Mouse (Mus musculus): ENCODE measurements around the gene Acot6. TPM values are rescaled to one million over a fixed set of nuclear protein-coding genes. Genes with fewer than 3 reads are reported as not detected.
"Not testable (repeated sequence)": the region's sequence is repeated elsewhere in the genome, so short reads cannot be mapped to it uniquely, and the experiment has no call there.

Gene Acot6
- total RNA-seq (2021): 1 to 10 TPM; 2.4 to 3.0 TPM
- long read RNA-seq, experiment 1: 0 reads
- long read RNA-seq, experiment 2, partial matches to known transcripts: 0 of 1 reads
- long read RNA-seq, experiment 2, other reads (novel, unspliced or antisense): 1 of 1 reads

- DNase-seq: peak; percentile 39 to 70
These were observed at the start of gene Acot6 for GRCm38 (mm10) chr12:84100604-84101492. Acot6 (plus strand) TSS chr12:84100654.

- DNase-seq: not testable (repeated sequence)
These were observed 49.7 kb upstream of the Acot6 start for GRCm38 (mm10) chr12:84050744-84051143.

- DNase-seq: no peak
These were observed 48.4 kb upstream of the Acot6 start, which contains the start of gene Acot3 for GRCm38 (mm10) chr12:84051937-84052474. Acot3 (plus strand) TSS chr12:84052144.

- DNase-seq: no peak
These were observed 47.8 kb upstream of the Acot6 start for GRCm38 (mm10) chr12:84052609-84053008.

GRCm38 (mm10) chr12:84053173-84053572 lies 47.3 kb upstream of the Acot6 start:
- DNase-seq: no peak

GRCm38 (mm10) chr12:84053679-84054391 lies 46.6 kb upstream of the Acot6 start:
- peak; percentile 6 to 28 for DNase-seq

- peak; percentile 14 to 58 for DNase-seq
These were observed 39.5 kb upstream of the Acot6 start for GRCm38 (mm10) chr12:84060946-84061345.

- no peak for DNase-seq
These were observed 38.1 kb upstream of the Acot6 start for GRCm38 (mm10) chr12:84062336-84062735.

- DNase-seq: peak in 1 of 2 experiments; percentile 23
These were observed 37.2 kb upstream of the Acot6 start for GRCm38 (mm10) chr12:84063228-84063627.

- DNase-seq: no peak
These were observed 36.6 kb upstream of the Acot6 start for GRCm38 (mm10) chr12:84063833-84064232.

GRCm38 (mm10) chr12:84064621-84065020 lies 35.8 kb upstream of the Acot6 start:
- peak in 1 of 2 experiments; percentile 8 for DNase-seq

GRCm38 (mm10) chr12:84067752-84068151 lies 32.7 kb upstream of the Acot6 start:
- DNase-seq: no peak

- no peak for DNase-seq
These were observed 32.2 kb upstream of the Acot6 start for GRCm38 (mm10) chr12:84068296-84068695.

- no peak for DNase-seq
These were observed 31.5 kb upstream of the Acot6 start, which contains the start of gene Acot5 for GRCm38 (mm10) chr12:84068986-84069385. Acot5 (plus strand) TSS chr12:84069325.

GRCm38 (mm10) chr12:84069582-84069981 lies 30.9 kb upstream of the Acot6 start:
- peak; percentile 36 to 40 for DNase-seq

GRCm38 (mm10) chr12:84071696-84072095 lies 28.8 kb upstream of the Acot6 start:
- DNase-seq: no peak

GRCm38 (mm10) chr12:84077371-84077990 lies 23.0 kb upstream of the Acot6 start:
- no peak for DNase-seq

- DNase-seq: no peak
These were observed 16.6 kb upstream of the Acot6 start for GRCm38 (mm10) chr12:84083842-84084241.

- DNase-seq: no peak
These were observed 15.9 kb upstream of the Acot6 start for GRCm38 (mm10) chr12:84084581-84084980.

- DNase-seq: not testable (repeated sequence)
These were observed 5.8 kb upstream of the Acot6 start for GRCm38 (mm10) chr12:84094666-84095065.

- no peak for DNase-seq
These were observed 849 bp upstream of the Acot6 start for GRCm38 (mm10) chr12:84099605-84100004.

GRCm38 (mm10) chr12:84100071-84100470 lies 383 bp upstream of the Acot6 start:
- DNase-seq: no peak
